Mouse (Mus musculus) heart, postnatal 25 days (tissue): ENCODE measurements at regions not wholly inside any gene's neighbourhood (a gene's known extent, or its start where the extent isn't known, plus 50 kb on each side); places are given as distances from the start of the nearest gene placed in this dataset.
"Not testable (repeated sequence)": the region's sequence is repeated elsewhere in the genome, so short reads cannot be mapped to it uniquely, and the experiment has no call there.

Source experiments
- DNase-seq: peaks from one replicate; pipeline ENCODE4 v3.0.0; 2022; ENCODE audit warnings: low spot score
- intact Hi-C: fragments of 180-260 bp; cut with DNase I; formaldehyde crosslinking; loops from one replicate; pipeline ENCODE4 v1.15.1; 2025

DNA sequence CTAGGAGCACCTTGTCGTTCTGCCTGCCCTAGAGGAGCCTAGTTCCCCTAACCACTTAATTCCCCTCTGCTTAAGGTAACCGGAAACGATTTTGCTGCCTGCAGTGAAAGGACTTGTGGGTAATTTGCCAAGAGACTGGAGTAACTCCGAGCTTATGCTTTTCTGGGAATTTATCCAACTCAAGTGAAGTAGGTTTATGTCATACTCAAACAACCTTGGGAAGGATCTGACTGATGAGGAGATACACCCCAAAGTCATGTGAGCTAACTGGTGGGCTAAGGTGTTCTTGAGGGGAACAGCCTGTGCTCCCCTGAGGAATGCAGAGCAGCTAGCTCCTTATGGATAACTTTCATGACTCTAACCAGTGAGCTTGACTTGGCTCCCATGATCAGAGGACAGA lies 155.7 kb upstream of the Ttc29 start:
- no peak for DNase-seq
- intact Hi-C loops = no loop called here

DNA sequence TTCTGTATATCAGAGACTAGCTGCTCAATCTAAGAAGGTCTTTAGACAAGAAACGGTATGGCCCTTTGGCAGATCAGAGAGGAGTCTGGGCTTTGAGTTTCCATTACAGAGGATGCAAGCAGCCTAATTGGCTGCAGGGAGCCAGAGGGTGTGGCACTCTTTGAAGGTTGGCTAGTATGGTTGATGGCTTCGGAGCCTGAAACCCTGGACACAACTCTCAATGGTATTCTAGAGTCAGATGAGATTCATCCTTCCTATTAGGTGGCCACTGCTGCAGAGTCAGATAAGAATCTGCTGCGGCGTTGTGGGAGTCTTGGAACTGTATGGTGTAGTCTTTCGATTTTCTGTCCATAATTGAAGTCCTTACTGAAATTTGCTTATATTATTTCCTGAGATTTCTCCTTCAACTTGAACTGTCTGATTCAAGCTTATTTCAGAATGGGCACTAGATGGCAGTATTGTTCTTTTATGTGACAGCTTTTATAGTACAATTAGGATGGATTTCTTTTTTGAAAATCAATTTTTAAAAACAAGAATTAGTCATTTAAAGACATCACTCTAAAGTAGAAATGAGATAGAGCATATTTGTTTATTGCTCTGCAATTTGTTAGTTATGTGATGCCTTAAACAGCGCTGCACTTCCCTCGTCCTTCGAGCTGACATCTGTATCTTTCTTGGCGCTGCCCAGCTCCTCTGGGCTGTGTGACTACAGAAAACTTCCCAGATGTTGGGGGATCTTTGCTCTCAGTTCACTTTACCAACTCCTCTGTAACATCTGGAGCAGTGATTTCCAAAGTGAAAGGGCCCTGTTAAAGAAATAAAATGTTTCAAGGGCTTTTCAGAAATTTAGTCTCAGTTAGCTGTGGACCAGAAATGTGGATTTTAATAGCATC lies 151.0 kb upstream of the Ttc29 start:
- no peak for DNase-seq
- intact Hi-C loops = loop anchor here (2.0 kb wide), 3 partner anchors 65 to 839 kb away; no protein-coding TSS in a partner anchor

DNA sequence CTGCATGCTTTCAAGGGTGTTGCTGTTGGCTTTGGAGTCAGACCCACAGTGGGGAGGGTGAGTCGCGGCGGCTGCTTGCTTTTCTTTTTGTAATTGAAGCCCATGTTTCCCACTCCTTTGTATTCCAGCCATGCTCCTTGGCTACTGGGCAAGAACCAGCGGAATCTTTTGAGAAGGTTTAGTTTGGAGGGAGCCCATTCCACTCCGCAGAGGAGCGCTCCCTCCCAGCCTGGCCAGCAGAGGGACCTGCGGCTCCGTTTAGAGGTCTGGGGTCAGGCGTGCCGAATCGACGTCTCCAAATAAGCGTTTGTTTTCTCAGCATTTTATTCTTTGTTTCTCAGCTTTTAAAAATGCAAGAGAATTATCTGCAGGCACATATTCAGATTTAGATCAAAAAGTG lies 149.6 kb upstream of the Ttc29 start:
- intact Hi-C loops = loop anchor here (2.0 kb wide), 3 partner anchors 63 to 837 kb away; no protein-coding TSS in a partner anchor
- no peak for DNase-seq

DNA sequence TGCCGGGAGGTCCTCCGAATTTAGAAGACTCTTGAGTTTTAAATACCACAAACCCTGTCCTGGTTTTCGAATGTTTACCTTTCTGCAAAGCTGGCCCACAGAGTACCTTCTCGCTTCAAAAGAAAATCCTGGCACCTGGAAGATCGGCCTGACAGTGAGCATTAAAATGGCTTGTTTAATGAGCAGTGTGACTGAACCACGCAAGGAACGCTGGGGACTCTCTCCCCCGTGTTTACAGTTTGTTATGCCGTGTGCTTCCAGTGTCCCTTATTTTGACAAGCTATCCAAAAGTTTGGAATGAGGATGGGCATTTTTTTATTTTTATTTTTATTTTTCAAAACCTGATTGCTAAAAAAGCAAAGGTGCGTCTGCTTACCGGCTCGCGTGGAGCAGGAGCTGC lies 148.9 kb upstream of the Ttc29 start:
- DNase-seq = no peak
- intact Hi-C loops = no loop called here

DNA sequence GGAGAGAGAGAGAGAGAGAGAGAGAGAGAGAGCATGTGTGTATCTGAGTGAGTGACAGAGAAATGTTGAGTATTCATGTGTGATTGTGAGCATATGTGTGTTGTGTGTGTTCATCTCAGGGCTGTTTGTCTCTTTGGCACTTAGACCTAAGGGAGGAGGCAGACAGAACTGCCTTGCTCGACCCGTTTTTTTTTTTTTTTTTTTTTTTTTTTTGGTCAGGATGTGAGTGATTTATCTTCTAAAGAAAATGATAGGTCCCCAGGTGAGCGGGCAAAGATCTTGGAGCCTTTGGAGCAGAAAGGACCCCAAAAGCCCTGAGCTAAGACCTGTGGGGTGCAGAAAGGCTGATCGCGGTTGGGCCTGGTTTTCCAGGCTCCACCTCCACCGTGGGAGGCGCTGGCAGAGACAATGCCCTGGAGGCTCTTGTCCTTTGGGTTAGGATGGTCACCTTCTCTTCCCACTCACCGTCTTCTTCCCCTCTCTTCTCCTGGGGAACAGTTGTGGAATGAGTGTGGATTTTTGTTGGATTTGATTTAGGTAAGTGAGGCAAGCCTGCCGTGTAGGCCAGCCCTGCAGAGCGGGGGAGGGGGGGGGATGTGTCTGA lies 147.1 kb upstream of the Ttc29 start:
- intact Hi-C loops = no loop called here
- no peak for DNase-seq

DNA sequence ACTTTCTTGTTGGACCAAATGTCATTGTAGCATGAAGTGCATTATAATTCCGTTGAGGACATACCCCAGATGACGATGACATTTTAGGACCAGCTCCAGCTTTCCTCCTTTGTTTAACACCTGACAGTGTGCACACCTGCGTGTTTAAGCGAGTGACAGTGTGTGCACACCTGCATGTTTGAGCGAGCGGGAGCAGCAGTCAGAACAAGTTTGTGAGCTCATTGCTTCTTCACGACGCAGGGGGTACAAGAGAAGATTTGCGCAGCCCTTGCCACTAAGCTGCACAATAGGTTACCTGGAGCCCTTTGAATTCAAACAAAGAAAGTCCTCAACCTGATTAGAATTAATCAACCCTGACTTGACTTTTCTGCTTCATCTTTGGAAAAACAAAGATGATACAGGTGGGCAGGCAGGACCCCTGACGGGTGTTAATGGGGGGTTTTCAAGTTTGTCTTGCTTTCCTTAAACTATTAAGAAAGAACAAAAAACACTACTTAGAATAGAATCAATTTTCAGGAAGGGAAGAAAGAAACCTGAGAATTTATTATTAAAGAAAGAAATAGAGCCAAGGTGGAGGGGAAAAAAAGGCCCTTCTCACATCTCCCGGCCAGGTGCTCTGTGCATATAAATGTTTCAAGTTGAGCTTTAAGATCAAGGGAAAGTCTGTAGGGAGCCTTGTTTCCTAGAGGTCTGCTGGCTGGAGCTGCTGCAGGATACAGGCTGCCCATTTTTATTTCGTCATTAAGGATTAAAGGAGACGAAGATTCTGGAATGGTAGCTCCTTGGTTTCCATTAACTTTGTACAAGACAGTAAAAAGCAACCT lies 144.8 kb upstream of the Ttc29 start:
- intact Hi-C loops = no loop called here
- DNase-seq = no peak

DNA sequence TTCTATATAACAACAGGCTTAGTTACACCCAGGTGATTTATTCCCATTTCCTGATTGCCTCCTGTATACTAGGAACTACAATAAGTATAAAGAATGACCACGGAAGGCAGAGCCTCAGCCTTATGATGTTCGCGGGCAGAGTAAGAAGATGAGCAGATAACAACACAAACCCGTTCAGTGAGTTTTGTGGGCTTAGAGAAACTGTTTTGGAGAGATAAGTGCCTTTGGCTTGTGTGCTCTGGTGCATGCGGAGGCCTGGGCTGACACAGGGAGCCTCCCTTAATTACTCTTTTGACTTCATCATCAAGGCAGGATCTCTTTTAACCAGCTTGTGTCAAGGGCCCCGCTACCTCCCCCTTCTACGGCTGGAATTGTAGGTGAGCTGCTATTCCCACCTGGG lies 139.3 kb upstream of the Ttc29 start:
- no peak for DNase-seq
- intact Hi-C loops = no loop called here

DNA sequence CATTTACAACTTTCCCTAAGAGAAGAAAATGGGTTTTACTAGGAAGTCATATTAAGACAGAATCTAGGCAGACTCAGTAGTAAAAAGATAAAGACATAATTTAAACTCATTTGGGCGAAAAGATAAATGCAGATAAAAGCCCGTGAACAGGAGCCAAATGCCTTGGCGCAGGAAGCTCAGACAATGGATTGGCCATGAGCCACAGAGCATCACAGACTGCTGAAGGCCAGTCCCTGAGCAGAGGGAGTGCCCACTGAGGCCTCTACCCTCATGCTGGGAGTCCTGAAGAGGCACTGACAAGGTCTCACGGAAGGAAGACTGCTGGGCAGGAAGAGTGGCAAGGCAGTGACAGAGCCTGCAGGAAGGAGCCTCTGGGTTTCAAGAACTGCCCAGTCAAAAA lies 136.0 kb upstream of the Ttc29 start:
- intact Hi-C loops = no loop called here
- DNase-seq = no peak

DNA sequence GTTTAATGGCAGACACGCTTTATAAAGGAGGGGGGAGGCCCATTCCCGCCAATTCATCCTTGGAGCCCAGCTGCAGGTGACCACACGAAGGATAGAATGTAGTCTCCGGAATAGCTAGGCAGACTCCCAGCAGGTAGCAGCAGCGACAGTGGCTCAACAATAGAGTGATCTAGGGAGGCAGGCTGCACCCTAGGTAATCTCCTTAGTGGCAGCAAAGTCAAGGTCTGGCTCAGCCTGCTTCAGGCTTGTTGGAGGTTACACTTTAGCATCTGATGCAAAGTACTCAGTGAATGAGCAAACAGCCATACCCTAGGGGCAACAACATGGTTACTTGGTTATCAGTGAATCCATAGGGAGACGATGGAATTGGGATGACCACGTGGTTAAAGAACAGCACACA lies 131.7 kb upstream of the Ttc29 start:
- intact Hi-C loops, DNase-seq: not testable (repeated sequence)

DNA sequence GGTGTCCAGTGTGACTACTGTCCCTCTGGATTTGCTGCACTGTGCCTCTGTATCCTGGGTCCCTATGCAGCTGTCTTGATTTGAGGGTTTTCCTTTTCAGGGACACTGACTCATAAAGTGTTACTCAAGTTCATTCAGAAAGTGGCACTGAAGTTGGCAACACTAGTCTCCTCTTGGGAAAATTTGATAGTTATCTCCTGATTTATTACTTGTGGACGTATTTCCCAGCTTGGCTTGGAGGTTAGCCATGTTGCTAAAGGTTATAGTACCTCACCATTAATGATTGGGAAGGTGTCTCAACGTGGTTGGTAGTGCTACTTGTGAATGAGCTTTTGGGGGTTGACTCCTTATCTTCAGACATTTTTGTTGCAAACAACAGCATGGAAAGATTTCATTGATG lies 130.1 kb upstream of the Ttc29 start:
- no peak for DNase-seq
- intact Hi-C loops = no loop called here

DNA sequence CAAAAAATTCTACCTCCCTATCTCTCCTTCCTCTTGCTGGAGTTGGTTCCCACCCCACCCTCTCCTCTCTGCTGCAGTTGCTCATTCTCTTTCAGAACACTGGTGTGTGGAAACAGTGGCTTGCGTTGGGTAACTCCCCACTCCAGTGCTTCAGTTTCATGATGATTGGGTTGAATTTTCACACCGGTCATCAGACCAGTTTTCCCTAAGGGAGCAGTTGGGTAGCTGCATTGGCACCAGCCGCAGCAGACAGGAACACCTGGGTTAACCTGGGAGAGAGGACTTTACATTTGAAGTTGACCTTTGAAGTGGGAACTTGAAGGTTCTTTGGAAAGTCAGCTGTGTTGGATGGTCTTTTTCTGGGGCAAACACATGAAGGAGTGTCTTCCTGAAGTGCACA lies 126.7 kb upstream of the Ttc29 start:
- no peak for DNase-seq
- intact Hi-C loops = no loop called here

DNA sequence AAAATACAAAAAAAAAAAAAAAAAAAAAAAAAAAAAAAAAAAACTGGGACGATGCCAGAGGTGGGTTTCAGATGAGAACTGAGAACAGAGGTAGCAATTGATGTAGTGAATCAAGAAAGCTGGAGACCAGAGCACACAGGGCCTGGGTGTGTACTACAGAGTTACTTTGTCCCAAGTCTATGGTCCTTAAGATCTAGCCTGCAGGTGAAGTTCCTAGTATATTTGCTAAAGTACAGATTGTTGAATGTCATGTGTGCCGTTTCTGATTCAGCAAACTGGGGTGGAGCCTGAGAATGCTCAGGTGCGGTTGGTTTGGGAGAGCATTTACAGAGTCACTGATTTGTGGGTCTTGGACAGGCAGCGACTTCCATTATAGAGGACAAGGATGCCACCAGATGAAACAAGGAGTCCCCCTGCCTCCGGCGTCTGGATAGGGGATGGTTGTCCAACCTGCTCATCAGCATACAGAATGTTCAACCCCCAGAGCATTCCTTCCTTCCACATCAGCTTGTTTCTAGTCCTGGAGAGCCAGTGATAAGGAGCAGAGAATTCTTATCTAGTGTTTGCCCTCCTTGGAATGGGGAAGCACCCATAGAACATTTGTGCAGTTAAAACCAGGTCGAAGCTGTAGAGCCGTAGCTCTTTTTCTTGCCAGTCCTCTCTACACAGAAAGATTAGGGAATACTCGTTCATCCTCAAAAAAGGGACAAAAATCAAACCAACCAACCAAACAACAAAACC lies 122.5 kb upstream of the Ttc29 start:
- DNase-seq = no peak
- intact Hi-C loops = no loop called here

DNA sequence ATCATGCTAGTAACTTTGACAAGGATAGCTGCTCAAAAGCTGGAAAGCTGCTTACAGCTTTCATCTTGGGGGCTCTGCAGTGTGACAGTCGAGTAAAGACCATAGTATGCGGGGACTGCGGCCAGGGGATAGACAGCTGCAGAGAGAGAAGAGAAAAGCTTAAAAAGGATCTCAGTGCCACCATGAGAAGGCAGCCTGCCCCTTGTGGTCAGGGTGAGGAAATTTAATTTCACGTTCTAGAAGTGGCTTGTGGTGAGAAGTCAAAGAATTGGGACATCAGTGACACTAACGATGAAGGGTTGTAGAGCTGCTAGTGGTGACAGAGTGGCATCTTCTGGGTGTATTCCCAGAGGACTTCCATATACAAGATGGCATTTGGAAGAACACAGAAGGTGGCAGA lies 116.7 kb upstream of the Ttc29 start:
- no peak for DNase-seq
- intact Hi-C loops = no loop called here

DNA sequence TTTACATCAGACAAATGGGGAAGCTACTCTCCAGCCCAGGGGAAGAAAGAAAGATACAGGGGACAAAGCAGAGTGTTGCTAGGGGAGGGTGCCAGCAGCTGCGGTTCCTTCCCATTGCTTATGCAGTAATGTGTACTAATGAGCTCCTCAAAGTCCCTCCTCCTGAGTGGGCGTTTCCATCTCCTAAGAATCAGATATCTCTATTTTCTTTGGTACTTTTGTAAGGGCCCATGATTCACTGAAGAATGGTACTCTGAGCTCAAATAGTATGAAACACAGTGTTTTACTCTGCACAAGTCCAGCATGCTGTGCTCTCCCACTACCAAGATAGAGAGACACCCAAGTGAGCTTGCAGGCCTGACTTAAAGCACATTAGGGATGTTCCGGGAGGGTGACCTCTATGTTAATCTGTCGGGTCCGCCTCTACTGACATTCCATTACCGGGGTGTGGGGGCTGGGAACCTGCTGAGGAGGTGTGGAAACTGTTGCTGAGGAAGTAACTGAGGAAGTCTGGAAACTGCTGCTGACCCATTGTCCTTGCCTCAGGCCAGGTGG lies 114.8 kb upstream of the Ttc29 start:
- DNase-seq = no peak
- intact Hi-C loops = no loop called here

DNA sequence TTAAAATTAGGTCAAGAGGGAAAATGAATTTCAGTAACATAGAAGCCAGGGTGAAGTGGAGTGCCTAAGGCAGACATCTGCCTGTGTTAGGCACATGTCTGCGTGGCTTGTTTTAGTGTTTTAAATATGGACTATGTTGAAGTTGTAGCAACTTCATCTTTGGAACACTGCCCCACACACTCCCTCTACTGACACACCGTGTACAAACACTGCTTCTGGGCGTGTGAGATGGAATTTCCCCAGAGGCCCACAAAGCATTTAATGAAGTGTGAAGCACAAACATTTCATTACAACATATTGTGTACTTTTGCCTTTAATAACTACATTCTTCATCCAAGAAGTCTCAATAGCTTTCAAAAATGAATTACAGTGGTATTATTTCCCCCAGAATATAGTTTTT lies 114.0 kb upstream of the Ttc29 start:
- intact Hi-C loops = no loop called here
- DNase-seq = no peak

DNA sequence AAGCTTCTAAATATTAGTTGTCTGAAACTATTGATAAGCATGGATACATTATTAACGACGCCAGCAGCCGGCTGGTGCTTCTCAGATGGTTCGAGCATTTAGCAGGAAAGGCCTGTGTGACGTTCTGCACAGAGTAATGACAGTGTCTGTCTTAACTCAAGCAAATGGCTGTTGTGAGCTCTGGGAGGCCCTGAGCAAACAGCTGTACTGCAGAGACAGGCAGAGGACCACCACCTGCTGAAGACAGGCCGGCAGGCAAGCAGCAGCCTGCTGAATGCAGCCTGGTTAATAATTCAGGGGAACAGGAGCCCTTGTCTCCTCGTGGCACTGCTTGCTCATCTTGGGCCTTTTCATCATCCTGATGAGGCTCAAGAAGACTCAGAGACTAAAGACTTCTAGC lies 105.8 kb upstream of the Ttc29 start:
- no peak for DNase-seq
- intact Hi-C loops = no loop called here

DNA sequence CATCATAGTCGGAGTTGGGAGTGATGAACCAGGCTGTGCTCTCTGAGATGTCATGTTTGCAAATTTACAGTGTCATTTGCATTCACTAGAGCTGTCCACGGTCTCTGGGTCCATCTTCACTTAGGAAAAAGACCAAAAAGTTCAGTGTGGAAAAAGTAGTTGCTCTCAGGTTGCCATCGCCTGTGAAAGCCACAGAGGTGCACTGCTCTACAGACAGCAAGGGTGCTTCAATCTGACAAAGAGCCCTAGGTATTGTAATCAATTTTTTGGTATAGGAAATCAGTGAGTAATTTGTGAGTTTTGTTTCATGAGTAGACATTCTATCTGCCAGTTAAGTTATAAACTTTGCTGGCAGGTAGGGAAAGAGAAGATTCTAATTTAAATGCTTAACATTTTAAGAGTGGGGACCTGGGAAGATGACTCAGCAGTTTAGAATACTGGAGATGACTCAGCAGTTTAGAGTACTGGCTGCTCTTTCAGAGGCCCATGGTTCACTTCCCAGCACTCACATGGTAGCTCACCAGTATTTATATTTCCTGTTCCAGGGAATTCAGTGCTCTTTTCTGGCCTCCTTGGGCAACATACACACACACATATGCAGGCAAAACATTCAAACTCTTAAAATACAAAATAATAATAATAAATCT lies 103.0 kb upstream of the Ttc29 start:
- DNase-seq = no peak
- intact Hi-C loops = no loop called here

DNA sequence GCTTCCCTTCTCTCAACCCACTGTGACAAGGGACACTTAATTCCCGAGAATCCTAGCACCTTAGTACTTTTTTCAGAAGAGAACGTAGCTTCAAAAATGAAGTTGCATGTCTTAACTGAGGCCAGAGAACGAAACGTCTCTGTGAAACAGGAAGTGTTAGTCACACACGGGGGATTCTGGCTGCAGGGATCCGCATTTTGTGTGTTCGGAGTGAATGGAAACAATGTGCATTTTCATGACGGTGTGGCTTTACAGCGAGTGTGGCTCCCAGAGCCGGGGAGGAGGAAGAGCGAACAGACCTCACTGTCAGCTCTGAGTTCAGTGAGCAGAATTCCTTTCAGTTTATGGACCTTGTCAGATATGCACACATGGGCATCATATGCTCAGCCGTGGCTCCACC lies 100.0 kb upstream of the Ttc29 start:
- DNase-seq = no peak
- intact Hi-C loops = no loop called here

DNA sequence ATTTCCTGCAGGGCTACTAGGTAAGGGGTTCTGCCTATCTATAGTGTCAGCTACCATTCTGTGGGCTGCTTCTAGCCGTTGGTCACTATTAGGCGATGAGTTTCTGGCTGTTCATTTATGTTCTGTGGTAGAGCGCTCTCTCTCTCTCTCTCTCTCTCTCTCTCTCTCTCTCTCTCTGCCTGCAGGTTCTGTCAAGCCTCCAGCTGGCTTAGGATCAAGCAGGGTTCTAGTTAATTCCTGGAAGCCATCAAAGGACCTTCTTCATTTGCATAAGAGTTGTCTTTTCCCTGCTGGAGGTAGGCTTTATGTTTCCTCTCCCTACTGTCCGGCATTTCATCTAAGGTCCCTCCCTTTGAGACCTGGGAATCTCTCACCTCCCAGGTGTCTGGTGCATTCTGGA lies 98.6 kb upstream of the Ttc29 start:
- intact Hi-C loops = no loop called here
- no peak for DNase-seq
